Mouse (Mus musculus) embryonic fibroblast, embryonic 13.5 days (primary cell): ENCODE measurements at regions not wholly inside any gene's neighbourhood (a gene's known extent, or its start where the extent isn't known, plus 50 kb on each side); places are given as distances from the start of the nearest gene placed in this dataset.

ENCODE experiments used
- H3K27ac ChIP-seq: 2 replicates; pipeline ENCODE4 v1.5.1; 2012; ENCODE audit warnings: low read length, control low read depth, inconsistent platforms; ENCODE audit not compliant: insufficient read depth
- H3K4me1 ChIP-seq: 2 replicates; pipeline ENCODE4 v1.6.1; 2011; ENCODE audit warnings: low read length; ENCODE audit not compliant: control insufficient read depth, insufficient read depth
- H3K4me3 ChIP-seq: 2 replicates; pipeline ENCODE4 v1.5.1; 2011; ENCODE audit warnings: mild to moderate bottlenecking, control low read depth, low read length; ENCODE audit not compliant: insufficient read depth
- CTCF ChIP-seq: IDR thresholded peaks from 2 replicates; pipeline ENCODE4 v1.5.1; 2011; ENCODE audit warnings: mild to moderate bottlenecking, control low read depth, low read length, moderate library complexity, borderline replicate concordance; ENCODE audit not compliant: insufficient read depth
- POLR2A ChIP-seq: IDR thresholded peaks from 2 replicates; pipeline ENCODE4 v1.6.1; 2011; ENCODE audit warnings: low read depth, mild to moderate bottlenecking, control low read depth, low read length, moderate library complexity

GRCm38 (mm10) chr13:91326834-91327233 lies 103.1 kb upstream of the Atg10 start:
- H3K27ac ChIP-seq = no peak overlapping the region
- no peaks in the 10 kb centered on the region for H3K4me1 ChIP-seq
- no peak for TF ChIP-seq CTCF
- no peak for TF ChIP-seq POLR2A
- H3K4me3 ChIP-seq = no peak overlapping the region

GRCm38 (mm10) chr13:91334283-91334682 lies 110.5 kb upstream of the Atg10 start:
- no peak overlapping the region for H3K27ac ChIP-seq
- no peak overlapping the region for H3K4me3 ChIP-seq
- TF ChIP-seq CTCF = no peak
- no peaks in the 10 kb centered on the region for H3K4me1 ChIP-seq

DNA sequence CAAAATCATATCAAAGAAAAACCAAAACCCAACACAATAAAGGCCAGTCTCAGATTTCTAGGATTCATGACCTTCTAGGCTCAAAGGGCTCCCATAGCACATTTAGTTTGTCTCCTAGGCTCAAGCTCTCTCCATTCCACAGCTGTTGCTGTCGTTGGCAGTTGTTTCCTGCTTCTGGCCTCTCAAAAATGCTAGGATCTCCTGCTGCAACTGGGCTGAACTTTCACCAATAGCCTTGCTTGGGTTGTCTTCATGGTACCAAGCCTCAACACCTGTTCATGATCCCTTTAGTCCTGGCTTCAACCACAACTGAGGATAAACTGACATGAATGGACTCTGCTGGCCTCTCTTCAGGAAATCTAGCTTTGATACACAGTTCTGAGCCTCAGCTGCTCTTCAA lies 115.9 kb upstream of the Ssbp2 start:
- Histone ChIP-seq H3K27ac (no peak overlapping the region), H3K4me3 (no peak overlapping the region), H3K4me1 (no peaks in the 10 kb centered on the region)
- TF ChIP-seq CTCF (no peak), POLR2A (no peak)

DNA sequence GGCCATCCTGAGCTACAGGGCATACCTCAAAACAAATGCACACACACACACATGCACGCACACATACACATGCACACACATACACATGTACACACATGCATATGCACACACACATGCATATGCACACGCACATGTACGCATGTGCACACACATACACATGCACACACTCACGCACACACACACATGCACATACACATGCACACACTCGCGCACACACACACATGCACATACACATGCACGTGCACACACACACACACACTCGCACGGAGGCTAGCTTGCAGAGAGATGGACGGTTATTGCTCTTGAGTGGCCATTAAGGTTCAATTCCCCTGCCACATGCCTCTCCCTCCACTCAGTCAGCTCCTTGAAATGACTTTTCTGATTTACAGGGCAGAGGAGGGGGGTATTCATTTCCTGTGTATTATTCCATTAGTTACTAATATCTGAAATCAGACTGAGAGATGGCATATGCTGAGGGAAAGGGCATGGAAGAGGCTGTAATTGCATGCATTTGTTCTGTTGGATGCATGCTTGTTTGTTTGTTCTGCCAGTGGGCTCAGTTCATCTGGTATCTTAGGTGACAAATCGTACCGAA lies 111.5 kb upstream of the Ssbp2 start:
- Histone ChIP-seq H3K27ac (no peak overlapping the region), H3K4me1 (no peaks in the 10 kb centered on the region), H3K4me3 (no peak overlapping the region)
- TF ChIP-seq POLR2A (no peak), CTCF (no peak)

DNA sequence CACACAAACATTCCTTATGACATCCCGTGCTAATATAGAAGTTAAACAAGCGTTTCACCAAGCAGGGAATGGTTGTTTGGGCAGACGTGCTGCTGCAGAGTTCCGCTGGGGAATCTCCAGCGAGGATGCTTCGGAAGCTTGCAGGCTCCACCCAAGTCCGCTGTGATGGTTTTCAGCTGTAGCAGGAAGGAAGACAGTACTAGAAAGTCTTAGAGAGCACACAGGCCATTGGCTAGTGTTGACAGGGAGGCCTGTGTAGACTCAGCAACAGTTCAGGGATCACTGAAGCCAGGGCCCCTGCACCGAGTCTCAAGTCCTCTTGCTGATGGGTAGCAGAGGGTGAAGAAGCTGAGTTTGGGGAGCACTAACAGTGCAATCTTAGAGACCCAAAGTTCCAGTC lies 107.8 kb upstream of the Ssbp2 start:
- no peak overlapping the region for H3K4me3 ChIP-seq
- H3K27ac ChIP-seq = no peak overlapping the region
- H3K4me1 ChIP-seq = no peaks in the 10 kb centered on the region
- no peak for TF ChIP-seq CTCF
- TF ChIP-seq POLR2A = no peak

- TF ChIP-seq CTCF = no peak
- no peak for TF ChIP-seq POLR2A
- Histone ChIP-seq H3K4me3 (no peak overlapping the region), H3K27ac (no peak overlapping the region), H3K4me1 (no peaks in the 10 kb centered on the region)
Observed at GRCm38 (mm10) chr13:91356516-91356915, 103.6 kb upstream of the Ssbp2 start.

DNA sequence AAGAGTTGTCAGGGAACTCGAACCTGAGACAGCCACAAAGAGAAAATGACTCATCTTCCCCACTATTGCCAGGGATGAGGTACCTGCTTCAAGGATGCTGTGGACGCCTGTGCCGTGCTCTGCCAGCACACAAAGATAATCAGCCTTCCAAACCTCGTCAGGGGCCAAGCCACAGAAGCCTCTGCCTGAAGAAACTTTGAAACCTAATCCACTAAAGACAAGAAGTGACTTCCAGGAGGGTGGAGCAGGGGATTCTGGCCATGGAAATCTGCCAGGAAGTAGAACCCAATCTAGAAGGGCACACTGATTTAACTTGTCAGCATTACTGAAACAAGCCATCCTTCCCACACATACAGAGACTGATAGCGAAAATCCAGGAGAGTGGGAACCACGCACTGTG lies 100.0 kb upstream of the Ssbp2 start:
- no peak overlapping the region for H3K4me3 ChIP-seq
- no peak overlapping the region for H3K27ac ChIP-seq
- no peak for TF ChIP-seq POLR2A
- TF ChIP-seq CTCF = no peak
- peaks cover under 1% of the 10 kb centered on the region; the same call in 1 of the 2 replicates for H3K4me1 ChIP-seq

- TF ChIP-seq CTCF = no peak
- TF ChIP-seq POLR2A = no peak
- Histone ChIP-seq H3K27ac (no peak overlapping the region), H3K4me3 (no peak overlapping the region), H3K4me1 (peaks cover 12% of the 10 kb centered on the region)
Observed at GRCm38 (mm10) chr13:91365270-91365952, 94.7 kb upstream of the Ssbp2 start.

GRCm38 (mm10) chr13:91366540-91366939 lies 93.5 kb upstream of the Ssbp2 start:
- Histone ChIP-seq H3K4me3 (no peak overlapping the region), H3K4me1 (peaks cover 12% of the 10 kb centered on the region), H3K27ac (no peak overlapping the region)
- no peak for TF ChIP-seq POLR2A
- TF ChIP-seq CTCF = no peak

DNA sequence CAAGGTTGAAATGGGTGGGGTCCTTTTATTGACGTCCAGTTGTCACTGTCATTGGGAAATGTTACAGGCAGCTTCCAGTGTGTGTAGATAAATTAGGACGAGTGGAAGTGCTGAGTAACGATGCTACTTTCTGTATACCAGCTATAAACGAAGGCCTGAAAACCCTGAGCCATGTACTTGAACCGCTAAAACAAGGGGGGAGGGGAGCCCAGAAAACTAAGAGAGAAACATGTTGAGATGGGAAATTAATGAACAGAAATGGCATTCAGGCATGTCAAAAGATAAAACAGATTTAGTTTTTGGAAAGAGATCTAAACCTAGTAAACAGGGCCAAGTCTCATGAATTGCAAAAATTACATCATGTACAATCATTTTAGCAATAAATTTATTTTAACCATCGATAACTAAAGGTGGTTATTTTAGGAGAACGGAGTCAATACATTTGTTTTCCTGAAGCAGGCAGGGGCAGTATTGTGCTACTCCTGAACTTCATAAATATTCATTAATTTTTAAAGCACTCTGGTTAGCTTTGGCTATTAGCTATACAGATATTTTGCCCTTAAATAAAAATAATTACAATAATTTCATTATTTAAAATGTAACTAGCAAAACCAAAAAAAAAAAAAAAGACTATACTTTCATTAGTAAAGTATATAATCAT lies 92.1 kb upstream of the Ssbp2 start:
- no peak overlapping the region for H3K27ac ChIP-seq

More for the DNA sequence above, 92.1 kb upstream of the Ssbp2 start:
- Histone ChIP-seq H3K4me3 (no peak overlapping the region), H3K4me1 (peaks cover 18% of the 10 kb centered on the region)
- TF ChIP-seq CTCF = no peak
- TF ChIP-seq POLR2A = no peak
